Mouse (Mus musculus) lung, postnatal 25 days (tissue): ENCODE data around the gene Vmn1r118.
"Not testable (repeated sequence)": the region's sequence is repeated elsewhere in the genome, so short reads cannot be mapped to it uniquely, and the experiment has no call there.

Source experiments
- DNase-seq: peaks from one replicate; pipeline ENCODE4 v3.0.0; 2022; ENCODE audit warnings: low spot score

Gene Vmn1r118

DNA sequence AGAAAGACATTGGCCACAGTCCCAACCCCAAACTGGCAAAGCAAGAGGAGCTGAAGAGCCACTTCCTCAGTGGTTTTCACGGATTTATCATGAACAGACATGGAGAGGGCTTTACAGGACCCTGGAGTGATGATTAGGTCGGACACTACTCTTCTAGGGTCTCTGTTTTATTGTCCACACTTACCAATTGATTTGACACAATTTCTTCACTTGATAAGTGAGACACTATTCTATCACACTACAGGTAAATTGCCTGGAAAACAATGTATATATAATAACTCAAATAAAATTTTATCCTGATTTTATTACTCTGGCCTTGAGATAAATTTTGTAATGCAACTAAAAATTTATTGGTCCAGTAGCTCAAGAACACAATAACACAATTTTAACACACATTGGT is at the start of gene Vmn1r118:
Gene Vmn1r118 (minus strand): TSS at position 101 of the 400 bp plus-strand sequence.
- not testable (repeated sequence) for DNase-seq

GRCm38 (mm10) chr7:20884021-20884420 is 28.1 kb downstream of the Vmn1r118 start, which contains the start of gene Vmn1r117:
Gene Vmn1r117 (minus strand): TSS chr7:20884121.
- not testable (repeated sequence) for DNase-seq

GRCm38 (mm10) chr7:20871956-20872355 is 40.2 kb downstream of the Vmn1r118 start, which contains the start of gene Vmn1r116:
Gene Vmn1r116 (plus strand): TSS chr7:20872256.
- DNase-seq: not testable (repeated sequence)
